Mouse (Mus musculus) testis, adult 2 months (tissue): ENCODE data around the gene Mllt3. TPM values are rescaled to one million over a fixed set of nuclear protein-coding genes. Genes with fewer than 3 reads are reported as not detected.

Experiments
- H3K27ac ChIP-seq: fragments of 200-500 bp; 2 replicates; pipeline ENCODE4 v1.5.1; 2012; ENCODE audit warnings: low read depth, low read length; ENCODE audit not compliant: control insufficient read depth, insufficient read depth
- H3K27me3 ChIP-seq: fragments of 200-500 bp; 2 replicates; pipeline ENCODE4 v1.6.1; 2012; ENCODE audit warnings: mild to moderate bottlenecking, low read length, moderate library complexity; ENCODE audit not compliant: control insufficient read depth, insufficient read depth
- H3K36me3 ChIP-seq: fragments of 200-500 bp; 2 replicates; pipeline ENCODE4 v1.6.1; 2012; ENCODE audit warnings: mild to moderate bottlenecking, low read length; ENCODE audit not compliant: control insufficient read depth, insufficient read depth
- H3K4me1 ChIP-seq: fragments of 200-500 bp; 2 replicates; pipeline ENCODE4 v1.6.1; 2012; ENCODE audit warnings: low read length; ENCODE audit not compliant: control insufficient read depth, insufficient read depth
- H3K4me3 ChIP-seq: fragments of 200-500 bp; 2 replicates; pipeline ENCODE4 v1.5.1; 2012; ENCODE audit warnings: low read depth, mild to moderate bottlenecking, low read length, moderate library complexity, mixed read lengths; ENCODE audit not compliant: control insufficient read depth
- CTCF ChIP-seq: fragments of 200-500 bp; IDR thresholded peaks from 2 replicates; pipeline ENCODE4 v1.5.1; 2012; ENCODE audit warnings: low read depth, mild to moderate bottlenecking, inconsistent platforms, low read length, moderate library complexity; ENCODE audit not compliant: control insufficient read depth, insufficient read depth, insufficient replicate concordance
- POLR2A ChIP-seq: fragments of 200-500 bp; IDR thresholded peaks from 2 replicates; pipeline ENCODE4 v1.6.1; 2012; ENCODE audit warnings: low read depth, mild to moderate bottlenecking, inconsistent platforms, low read length, moderate library complexity; ENCODE audit not compliant: control insufficient read depth
- polyA plus RNA-seq: library from polyadenylated mRNA; depleted of rRNA; stranded (reverse); fragments of >200 nt; gene quantifications from 2 replicates; pipeline ENCODE4 v1.2.3, GENCODE M21; 2012

The Mllt3 gene
- polyA plus RNA-seq, 1 experiment = 8.4 TPM

GRCm38 (mm10) chr4:87835191-87835590, 198.0 kb downstream of the Mllt3 start:
- H3K27me3 ChIP-seq = no peaks in the 10 kb centered on the region

GRCm38 (mm10) chr4:87834310-87834709, 198.9 kb downstream of the Mllt3 start:
- H3K27me3 ChIP-seq = no peaks in the 10 kb centered on the region
- H3K4me1 ChIP-seq = no peaks in the 10 kb centered on the region
- TF ChIP-seq CTCF (no peak), POLR2A (no peak)
- no peaks in the 10 kb centered on the region for H3K36me3 ChIP-seq
- H3K4me3 ChIP-seq = no peak overlapping the region
- H3K27ac ChIP-seq = no peak overlapping the region

More at GRCm38 (mm10) chr4:87835191-87835590, 198.0 kb downstream of the Mllt3 start:
- H3K4me1 ChIP-seq = no peaks in the 10 kb centered on the region
- H3K27ac ChIP-seq = no peak overlapping the region
- no peak overlapping the region for H3K4me3 ChIP-seq
- H3K36me3 ChIP-seq = no peaks in the 10 kb centered on the region
- no peak for TF ChIP-seq CTCF
- TF ChIP-seq POLR2A = no peak

- no peaks in the 10 kb centered on the region for H3K36me3 ChIP-seq
- TF ChIP-seq CTCF (no peak), POLR2A (no peak)
- no peaks in the 10 kb centered on the region for H3K27me3 ChIP-seq
- H3K27ac ChIP-seq = no peak overlapping the region
- H3K4me3 ChIP-seq = no peak overlapping the region
- H3K4me1 ChIP-seq = no peaks in the 10 kb centered on the region
These were observed 202.3 kb downstream of the Mllt3 start for GRCm38 (mm10) chr4:87830794-87831306.

- Histone ChIP-seq H3K27me3 (no peaks in the 10 kb centered on the region), H3K4me3 (no peak overlapping the region), H3K36me3 (no peaks in the 10 kb centered on the region), H3K4me1 (no peaks in the 10 kb centered on the region), H3K27ac (no peak overlapping the region)
- no peak for TF ChIP-seq POLR2A
- no peak for TF ChIP-seq CTCF
These were observed 203.6 kb downstream of the Mllt3 start for GRCm38 (mm10) chr4:87829426-87830063.

- no peak overlapping the region for H3K4me3 ChIP-seq
- H3K27me3 ChIP-seq = no peaks in the 10 kb centered on the region
- no peaks in the 10 kb centered on the region for H3K36me3 ChIP-seq
- H3K4me1 ChIP-seq = no peaks in the 10 kb centered on the region
- H3K27ac ChIP-seq = no peak overlapping the region
- TF ChIP-seq POLR2A (no peak), CTCF (no peak)
These were observed 206.8 kb downstream of the Mllt3 start for GRCm38 (mm10) chr4:87826336-87826735.

GRCm38 (mm10) chr4:87823623-87824022, 209.5 kb downstream of the Mllt3 start:
- no peak overlapping the region for H3K4me3 ChIP-seq
- no peaks in the 10 kb centered on the region for H3K4me1 ChIP-seq
- no peaks in the 10 kb centered on the region for H3K27me3 ChIP-seq
- no peak overlapping the region for H3K27ac ChIP-seq
- no peak for TF ChIP-seq CTCF
- TF ChIP-seq POLR2A = no peak
- H3K36me3 ChIP-seq = no peaks in the 10 kb centered on the region

GRCm38 (mm10) chr4:87823191-87823590, 210.0 kb downstream of the Mllt3 start:
- no peaks in the 10 kb centered on the region for H3K36me3 ChIP-seq
- no peak overlapping the region for H3K4me3 ChIP-seq
- no peaks in the 10 kb centered on the region for H3K27me3 ChIP-seq
- TF ChIP-seq POLR2A (no peak), CTCF (no peak)
- H3K27ac ChIP-seq = no peak overlapping the region
- no peaks in the 10 kb centered on the region for H3K4me1 ChIP-seq
